Mouse (Mus musculus) ES-E14 (cell line): ENCODE measurements at regions not wholly inside any gene's neighbourhood (a gene's known extent, or its start where the extent isn't known, plus 50 kb on each side); places are given as distances from the start of the nearest gene placed in this dataset.

Experiments
- CHD2 ChIP-seq: IDR thresholded peaks from 2 replicates; pipeline ENCODE4 v1.6.1; 2014; ENCODE audit warnings: mild to moderate bottlenecking, low read depth, low read length, inconsistent platforms
- HCFC1 ChIP-seq: IDR thresholded peaks from 2 replicates; pipeline ENCODE4 v1.6.1; 2012; ENCODE audit warnings: low read length, inconsistent platforms, borderline replicate concordance; ENCODE audit not compliant: insufficient read depth
- MAFK ChIP-seq: IDR thresholded peaks from 2 replicates; pipeline ENCODE4 v1.6.1; 2014; ENCODE audit warnings: mild to moderate bottlenecking, low read depth, low read length, inconsistent platforms; ENCODE audit not compliant: insufficient read depth
- ZC3H11A ChIP-seq: IDR thresholded peaks from 2 replicates; pipeline ENCODE4 v1.6.1; 2012; ENCODE audit warnings: low read depth, mild to moderate bottlenecking, inconsistent platforms, low read length, borderline replicate concordance
- ZNF384 ChIP-seq: IDR thresholded peaks from 2 replicates; pipeline ENCODE4 v1.6.1; 2012; ENCODE audit warnings: low read depth, low read length, inconsistent platforms

DNA sequence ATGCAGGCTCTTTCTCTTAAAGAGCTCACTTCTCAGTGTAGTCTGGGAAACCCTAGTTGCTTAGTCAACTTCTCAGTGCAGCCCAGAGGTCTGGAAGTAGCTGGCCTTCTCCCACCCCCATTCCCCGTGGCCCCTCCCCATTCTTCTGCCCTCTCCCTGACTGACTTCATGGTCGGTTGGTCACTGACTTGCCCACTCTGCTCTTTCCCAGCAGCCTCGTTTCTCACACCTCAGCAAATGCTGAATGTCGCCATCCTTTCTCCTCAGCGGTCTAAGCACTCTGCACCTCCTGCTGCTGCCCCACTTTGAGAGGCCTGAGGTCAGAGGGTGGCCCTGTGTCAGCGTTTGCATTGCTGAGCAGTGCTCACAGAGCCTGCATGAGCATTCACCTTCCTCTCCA is 70.8 kb upstream of the Ntrk2 start:
- TF ChIP-seq MAFK (no peak), CHD2 (no peak), ZNF384 (no peak), HCFC1 (no peak), ZC3H11A (no peak)
